Comparison of ENCODE assay signal across 9 mouse cellular contexts in the genomic region with DNA sequence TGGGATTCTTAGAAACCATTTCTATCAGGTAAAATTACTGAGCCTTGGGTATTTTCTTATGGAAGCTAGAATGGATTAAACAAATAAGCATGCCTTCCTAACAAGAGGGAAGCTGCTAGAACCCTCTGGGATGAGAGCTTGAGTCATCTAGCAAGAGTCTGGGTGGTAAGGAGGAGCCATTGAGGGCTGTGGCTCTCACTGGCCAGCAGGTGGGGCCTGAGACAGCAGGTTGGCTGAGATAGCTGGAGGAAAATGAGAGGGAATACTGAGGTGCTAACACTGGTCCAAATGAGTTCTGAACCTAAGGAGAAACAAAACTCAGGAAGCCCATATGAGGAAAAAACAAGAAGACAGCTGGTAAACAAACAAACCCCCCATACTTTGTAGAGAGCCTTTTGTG. TPM values are rescaled to one million over a fixed set of nuclear protein-coding genes. Genes with fewer than 3 reads are reported as not detected.
A peak's percentile ranks its signal among the peaks of the same experiment; 100 is the strongest.
DNase-seq lines count a peak whose midpoint lies in the region; ATAC-seq lines count a peak whose summit lies in the region.
"Had no signal": no experiment of that assay in that cellular context is flagged by ENCODE, and none has a peak within 500 bp of the region (broad histone marks: within the 10 kb centered on the region; RNA-seq: fewer than 3 reads in every experiment).

No protein-coding gene starts in this region.

- ATAC-seq in heart, embryonic 11.5 days (replicated peaks; ENCODE audit: insufficient number of reproducible peaks, low FRiP score, low TSS enrichment): no peak
- no peak for ATAC-seq in midbrain, embryonic 14.5 days (ENCODE audit: low FRiP score, low TSS enrichment)
- ATAC-seq in midbrain, embryonic 13.5 days: no peak

- H3K9ac ChIP-seq in heart, embryonic 11.5 days (ENCODE audit: low read depth, low read length): no peak overlapping the region
- H3K9ac ChIP-seq in midbrain, embryonic 14.5 days (replicated peaks; ENCODE audit: low read length): no peak overlapping the region
- H3K9ac ChIP-seq in midbrain, embryonic 13.5 days (replicated peaks): no peak overlapping the region
- H3K9ac ChIP-seq: midbrain, embryonic 12.5 days had no signal

- no peak overlapping the region for H3K4me2 ChIP-seq in heart, embryonic 11.5 days
- H3K4me2 ChIP-seq in midbrain, embryonic 14.5 days (ENCODE audit: low read length): no peak overlapping the region
- H3K4me2 ChIP-seq in midbrain, embryonic 13.5 days (replicated peaks): no peak overlapping the region
- H3K4me2 ChIP-seq: midbrain, embryonic 12.5 days had no signal

- H3K9me3 ChIP-seq in heart, embryonic 11.5 days (replicated peaks; ENCODE audit: control insufficient read depth, low read length): no peaks in the 10 kb centered on the region
- no peaks in the 10 kb centered on the region for H3K9me3 ChIP-seq in midbrain, embryonic 14.5 days (ENCODE audit: control insufficient read depth, low read length)
- no peaks in the 10 kb centered on the region for H3K9me3 ChIP-seq in midbrain, embryonic 13.5 days
- H3K9me3 ChIP-seq: midbrain, embryonic 12.5 days had no signal

- no peaks in the 10 kb centered on the region for H3K36me3 ChIP-seq in heart, embryonic 11.5 days (ENCODE audit: control insufficient read depth, insufficient read depth, low read length)
- no peaks in the 10 kb centered on the region for H3K36me3 ChIP-seq in midbrain, embryonic 14.5 days (ENCODE audit: control insufficient read depth, insufficient read depth, low read length)
- 0 out of 2 replicates have a peak, but pooled peaks cover 5% of the 10 kb centered on the region for H3K36me3 ChIP-seq in midbrain, embryonic 13.5 days
- H3K36me3 ChIP-seq: midbrain, embryonic 12.5 days had no signal

- H3K27me3 ChIP-seq in heart, embryonic 11.5 days (ENCODE audit: control insufficient read depth, insufficient read depth, low read length): no peaks in the 10 kb centered on the region
- no peaks in the 10 kb centered on the region for H3K27me3 ChIP-seq in midbrain, embryonic 14.5 days (ENCODE audit: control insufficient read depth, insufficient read depth, low read length)
- H3K27me3 ChIP-seq in midbrain, embryonic 13.5 days: no peaks in the 10 kb centered on the region
- H3K27me3 ChIP-seq: midbrain, embryonic 12.5 days had no signal

- H3K4me1 ChIP-seq in heart, embryonic 11.5 days (ENCODE audit: control insufficient read depth, insufficient read depth, low read length): peaks cover 2% of the 10 kb centered on the region
- no peaks in the 10 kb centered on the region for H3K4me1 ChIP-seq in midbrain, embryonic 14.5 days (ENCODE audit: control insufficient read depth, insufficient read depth, low read length)
- peaks cover 9% of the 10 kb centered on the region for H3K4me1 ChIP-seq in midbrain, embryonic 13.5 days (replicated peaks)

- H3K27ac ChIP-seq in heart, embryonic 11.5 days (ENCODE audit: low read depth, low read length): no peak overlapping the region
- H3K27ac ChIP-seq in midbrain, embryonic 14.5 days (replicated peaks; ENCODE audit: low read depth, low read length): no peak overlapping the region
- H3K27ac ChIP-seq in midbrain, embryonic 13.5 days: no peak overlapping the region
- H3K27ac ChIP-seq: midbrain, embryonic 12.5 days had no signal

- H3K4me3 ChIP-seq in heart, embryonic 11.5 days (ENCODE audit: low read depth, low read length): no peak overlapping the region
- no peak overlapping the region for H3K4me3 ChIP-seq in midbrain, embryonic 14.5 days (replicated peaks; ENCODE audit: low read depth, low read length)
- no peak overlapping the region for H3K4me3 ChIP-seq in midbrain, embryonic 13.5 days (replicated peaks)
- H3K4me3 ChIP-seq: midbrain, embryonic 12.5 days had no signal

- peak; percentile 45 to 49 for DNase-seq in heart, adult 18-20 months
- DNase-seq in midbrain, embryonic 14.5 days: peak; percentile 24
- DNase-seq in brain, adult 2 months (ENCODE audit: low read depth, low spot score): peak; percentile 66
- peak; percentile 11 for DNase-seq in retina, adult 2 months (ENCODE audit: low read depth, low spot score)
- DNase-seq in T-cell, adult 2 months (ENCODE audit: low spot score): no peak
- no peak for DNase-seq in urinary bladder, postnatal 14 days (ENCODE audit: low spot score)

RNA-seq across cellular contexts. Expression of a gene that starts 42.1 kb away (rescaled TPM):
- 10 to 100 TPM; 15.8 to 17.9 TPM for total RNA-seq in heart, adult 18-20 months (2021)
- polyA plus RNA-seq in heart, embryonic 11.5 days (2014; fragmentation: Nextera tagmentation; extraction: Ambion mirVana): 2.5 and 2.8 TPM in 2 replicates
- polyA plus RNA-seq in midbrain, embryonic 14.5 days (2014; fragmentation: Nextera tagmentation; extraction: Ambion mirVana): 9.0 and 16.9 TPM in 2 replicates
- polyA plus RNA-seq in midbrain, embryonic 13.5 days (2015; fragmentation: Nextera tagmentation; extraction: Ambion mirVana): 8.3 and 8.7 TPM in 2 replicates

Comparison
In these comparisons a context has a peak if more than half of its experiments do, and no peak if none do; other contexts are left out.
1. DNase-seq: peak in heart, adult 18-20 months (2 of 2), midbrain, embryonic 14.5 days (single experiment), brain, adult 2 months (single experiment) and retina, adult 2 months (single experiment); none in T-cell, adult 2 months (single experiment) and urinary bladder, postnatal 14 days (single experiment).